Comparison of ENCODE assay signal across 8 mouse cellular contexts in genomic region chr17:12118926-12119641, GRCm38 (mm10). TPM values are rescaled to one million over a fixed set of nuclear protein-coding genes. Genes with fewer than 3 reads are reported as not detected.
DNase-seq lines count a peak whose midpoint lies in the region; ATAC-seq and TF ChIP-seq lines count a peak whose summit lies in the region.

No protein-coding gene starts in this region.

- under 1% methylated on average over 30 of the region's 30 CpGs for WGBS in heart, embryonic 10.5 days
- under 1% methylated on average over 30 of the region's 30 CpGs for WGBS in kidney, embryonic 14.5 days
- 0% methylated on average over 29 of the region's 30 CpGs for whole genome bisulfite sequencing in limb, embryonic 15.5 days
- WGBS in midbrain, postnatal 0 days, result 0% methylated on average over 30 of the region's 30 CpGs

- no peaks in the 10 kb centered on the region for H3K9me3 ChIP-seq in heart, embryonic 10.5 days
- no peaks in the 10 kb centered on the region for H3K9me3 ChIP-seq in kidney, embryonic 14.5 days (ENCODE audit: control insufficient read depth, low read length)
- no peaks in the 10 kb centered on the region for H3K9me3 ChIP-seq in limb, embryonic 15.5 days
- H3K9me3 ChIP-seq in midbrain, postnatal 0 days (ENCODE audit: low read length), result no peaks in the 10 kb centered on the region

- peak; percentile 98 for ATAC-seq in kidney, embryonic 14.5 days (ENCODE audit: low FRiP score, low TSS enrichment)
- peak; percentile 97 for ATAC-seq in limb, embryonic 15.5 days (ENCODE audit: insufficient number of reproducible peaks, low FRiP score, low TSS enrichment, low read depth)
- ATAC-seq in midbrain, postnatal 0 days (ENCODE audit: low FRiP score), result peak; percentile 94

- no peak for TF ChIP-seq CTCF in C2C12 (IDR thresholded peaks at IDR 0.05; ENCODE audit: control insufficient read depth, insufficient read depth, insufficient read length)
- TF ChIP-seq CTCF in embryonic fibroblast, embryonic 13.5 days (IDR thresholded peaks at IDR 0.05; ENCODE audit: borderline replicate concordance, insufficient read depth, low read length), result no peak
- no peak for TF ChIP-seq CTCF in midbrain, postnatal 0 days (IDR thresholded peaks at IDR 0.05)

- H3K9ac ChIP-seq in kidney, embryonic 14.5 days (ENCODE audit: low read depth, low read length), result peak overlapping the region; percentile 70
- peak overlapping the region; percentile 69 for H3K9ac ChIP-seq in limb, embryonic 15.5 days
- peak overlapping the region; percentile 74 for H3K9ac ChIP-seq in midbrain, postnatal 0 days (replicated peaks; ENCODE audit: low read length, poor library complexity, severe bottlenecking)

- H3K4me3 ChIP-seq in C2C12 (ENCODE audit: insufficient read depth, poor library complexity, severe bottlenecking), result peak overlapping the region; percentile 66
- peak overlapping the region; percentile 93 for H3K4me3 ChIP-seq in embryonic fibroblast, embryonic 13.5 days (ENCODE audit: insufficient read depth, low read length)
- peak overlapping the region; percentile 72 for H3K4me3 ChIP-seq in heart, embryonic 10.5 days
- H3K4me3 ChIP-seq in kidney, embryonic 14.5 days (ENCODE audit: low read length), result peak overlapping the region; percentile 62
- peak overlapping the region; percentile 63 for H3K4me3 ChIP-seq in limb, embryonic 15.5 days
- peak overlapping the region; percentile 66 for H3K4me3 ChIP-seq in midbrain, postnatal 0 days (ENCODE audit: low read depth, low read length)

- H3K79me3 ChIP-seq in C2C12 (ENCODE audit: low read depth), result peaks cover 17% of the 10 kb centered on the region

- peak; percentile 97 for DNase-seq in brain, adult 2 months (ENCODE audit: low read depth, low spot score)
- peak; percentile 96 for DNase-seq in heart, embryonic 10.5 days (ENCODE audit: low spot score)
- peak; percentile 95 for DNase-seq in midbrain, postnatal 0 days (ENCODE audit: low spot score)
- DNase-seq in spleen, postnatal 14 days (ENCODE audit: low spot score in 2 of 2), result peak; percentile 55 to 64

- TF ChIP-seq POLR2A in embryonic fibroblast, embryonic 13.5 days (IDR thresholded peaks at IDR 0.05; ENCODE audit: low read depth, low read length), result peak; percentile 85

- H3ac ChIP-seq in C2C12 (ENCODE audit: control insufficient read depth, insufficient read length, low read depth), result peak overlapping the region; percentile 67

- no peaks in the 10 kb centered on the region for H3K27me3 ChIP-seq in C2C12 (ENCODE audit: control insufficient read depth, insufficient read depth, insufficient read length)
- H3K27me3 ChIP-seq in heart, embryonic 10.5 days (ENCODE audit: insufficient read depth, poor library complexity, severe bottlenecking), result no peaks in the 10 kb centered on the region
- H3K27me3 ChIP-seq in kidney, embryonic 14.5 days (ENCODE audit: control insufficient read depth, insufficient read depth, low read length), result no peaks in the 10 kb centered on the region
- no peaks in the 10 kb centered on the region for H3K27me3 ChIP-seq in limb, embryonic 15.5 days
- no peaks in the 10 kb centered on the region for H3K27me3 ChIP-seq in midbrain, postnatal 0 days (ENCODE audit: insufficient read depth, low read length)

- peaks cover 47% of the 10 kb centered on the region for H3K79me2 ChIP-seq in C2C12 (ENCODE audit: control insufficient read depth, insufficient read depth)

- peak overlapping the region; percentile 80 for H3K27ac ChIP-seq in embryonic fibroblast, embryonic 13.5 days (ENCODE audit: insufficient read depth, low read length)
- H3K27ac ChIP-seq in heart, embryonic 10.5 days, result peak overlapping the region; percentile 95
- H3K27ac ChIP-seq in kidney, embryonic 14.5 days (ENCODE audit: low read depth, low read length), result peak overlapping the region; percentile 96
- peak overlapping the region; percentile 96 for H3K27ac ChIP-seq in limb, embryonic 15.5 days
- peak overlapping the region; percentile 89 for H3K27ac ChIP-seq in midbrain, postnatal 0 days (ENCODE audit: low read depth, low read length)

- H3K4me2 ChIP-seq in kidney, embryonic 14.5 days (replicated peaks; ENCODE audit: low read depth, low read length), result peak overlapping the region; percentile 86
- H3K4me2 ChIP-seq in limb, embryonic 15.5 days, result peak overlapping the region; percentile 90
- H3K4me2 ChIP-seq in midbrain, postnatal 0 days (ENCODE audit: low read depth, low read length, poor library complexity, severe bottlenecking), result peak overlapping the region; percentile 88

- H3K36me3 ChIP-seq in C2C12 (ENCODE audit: control insufficient read depth, insufficient read depth), result peaks cover 3% of the 10 kb centered on the region
- H3K36me3 ChIP-seq in heart, embryonic 10.5 days, result peaks cover under 1% of the 10 kb centered on the region; the same call in 1 of the 2 replicates
- H3K36me3 ChIP-seq in kidney, embryonic 14.5 days (ENCODE audit: control insufficient read depth, insufficient read depth, low read length), result peaks cover 4% of the 10 kb centered on the region; the same call in 1 of the 2 replicates
- H3K36me3 ChIP-seq in limb, embryonic 15.5 days, result peaks cover 5% of the 10 kb centered on the region; the same call in 1 of the 2 replicates
- no peaks in the 10 kb centered on the region for H3K36me3 ChIP-seq in midbrain, postnatal 0 days (ENCODE audit: insufficient read depth, low read length)

- peaks cover 4% of the 10 kb centered on the region for H3K4me1 ChIP-seq in embryonic fibroblast, embryonic 13.5 days (ENCODE audit: control insufficient read depth, insufficient read depth, low read length)
- peaks cover 20% of the 10 kb centered on the region for H3K4me1 ChIP-seq in heart, embryonic 10.5 days
- peaks cover 5% of the 10 kb centered on the region; the same call in 1 of the 2 replicates for H3K4me1 ChIP-seq in kidney, embryonic 14.5 days (ENCODE audit: control insufficient read depth, insufficient read depth, low read length)
- peaks cover 14% of the 10 kb centered on the region for H3K4me1 ChIP-seq in limb, embryonic 15.5 days
- H3K4me1 ChIP-seq in midbrain, postnatal 0 days (ENCODE audit: insufficient read depth, low read length), result no peaks in the 10 kb centered on the region

TF ChIP-seq in C2C12, 6 proteins besides CTCF, POLR2A, EP300 and RAD21:
- no peak for TF ChIP-seq MYOG (IDR thresholded peaks at IDR 0.05; ENCODE audit: control insufficient read depth, extremely low read depth, insufficient read length)
- TF ChIP-seq FOSL1 (IDR thresholded peaks at IDR 0.05; ENCODE audit: insufficient read depth, low read length, poor library complexity, severe bottlenecking), result no peak
- no peak for TF ChIP-seq MYOD1 (IDR thresholded peaks at IDR 0.05; ENCODE audit: control insufficient read depth, insufficient read length, low read depth)
- TF ChIP-seq USF1 (IDR thresholded peaks at IDR 0.05; ENCODE audit: low read depth), result no peak
- peak; percentile 66 for TF ChIP-seq MAX (IDR thresholded peaks at IDR 0.05)

RNA-seq across cellular contexts. Expression of gene Agpat4, which starts 0.6 kb away (rescaled TPM):
- 25.3 TPM for polyA plus RNA-seq in C2C12 (2012; fragmentation: generic; extraction: Trizol)
- 34.4 and 37.0 TPM in 2 replicates for polyA plus RNA-seq in embryonic fibroblast, embryonic 13.5 days (2011; ENCODE audit: insufficient read length, low read depth, missing spikeins)
- 26.6 and 32.5 TPM in 2 replicates for polyA plus RNA-seq in heart, embryonic 10.5 days (2016; fragmentation: Nextera tagmentation; extraction: Ambion mirVana)
- 20.9 and 26.5 TPM in 2 replicates for polyA plus RNA-seq in kidney, embryonic 14.5 days (2014; fragmentation: Nextera tagmentation; extraction: Ambion mirVana)
- 56.0 and 57.7 TPM in 2 replicates for polyA plus RNA-seq in limb, embryonic 15.5 days (2015; fragmentation: Nextera tagmentation; extraction: Ambion mirVana)
- total RNA-seq in midbrain, postnatal 0 days (2014; rRNA removed), result 43.2 and 47.7 TPM in 2 replicates
- polyA plus RNA-seq in midbrain, postnatal 0 days (2015; fragmentation: Nextera tagmentation; extraction: Ambion mirVana), result 56.4 and 58.2 TPM in 2 replicates

Comparison
In these comparisons a context has a peak if more than half of its experiments do, and no peak if none do; other contexts are left out.
1. Peak in every context shown above with its lines: DNase-seq, ATAC-seq, H3K4me3 ChIP-seq and H3K27ac ChIP-seq.